Mouse (Mus musculus) olfactory bulb, adult 2 months (tissue): ENCODE data around the gene Slc6a2.

Source experiments
- CTCF ChIP-seq: fragments of 200-500 bp; IDR thresholded peaks from 2 replicates; pipeline ENCODE4 v1.5.1; 2012; ENCODE audit warnings: low read depth, mild to moderate bottlenecking, low read length, moderate library complexity; ENCODE audit not compliant: insufficient read depth
- POLR2A ChIP-seq: fragments of 200-500 bp; IDR thresholded peaks from 2 replicates; pipeline ENCODE4 v1.6.1; 2012; ENCODE audit warnings: mild to moderate bottlenecking, low read depth, low read length, moderate library complexity; ENCODE audit not compliant: insufficient read depth

- TF ChIP-seq CTCF = no peak
- TF ChIP-seq POLR2A = no peak
Observed at GRCm38 (mm10) chr8:92928986-92929385, 30.9 kb upstream of the Slc6a2 start.
